Mouse (Mus musculus): ENCODE data around the gene Ankrd12.

Gene Ankrd12

DNA sequence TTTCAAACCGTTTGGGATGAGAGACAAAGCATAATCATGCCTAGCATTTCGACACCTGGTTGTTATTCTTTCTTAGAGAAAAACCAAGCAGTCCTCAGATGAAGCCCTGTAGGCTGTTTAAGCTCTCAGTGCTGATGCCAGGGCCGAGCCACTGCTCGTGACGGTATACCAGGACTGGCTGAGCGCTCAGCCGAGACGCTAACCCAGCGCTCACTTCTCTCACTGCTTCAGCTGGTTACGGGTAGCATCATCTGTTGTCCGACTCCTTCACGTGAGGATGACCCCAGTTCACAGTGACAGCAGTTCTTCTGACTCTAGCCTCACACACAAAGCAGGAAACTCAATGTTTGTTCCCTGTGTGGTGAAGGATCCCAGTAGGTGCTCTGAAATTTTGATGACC lies 136.7 kb downstream of the Ankrd12 start:
- Histone ChIP-seq H3K4me1 (replicated peaks; ENCODE audit: low read depth, low read length) (peaks cover 69% of the 10 kb centered on the region), H3K27me3 (ENCODE audit: insufficient read depth, low read length) (no peaks in the 10 kb centered on the region), H3K4me3 (replicated peaks; ENCODE audit: low read length) (no peak overlapping the region), H3K36me3 (ENCODE audit: insufficient read depth, low read length) (peaks cover 39% of the 10 kb centered on the region), H3K9me3 (ENCODE audit: low read length) (no peaks in the 10 kb centered on the region)
- no peak for TF ChIP-seq POU5F1 (IDR thresholded peaks at IDR 0.05; ENCODE audit: borderline replicate concordance, low read length)
- TF ChIP-seq NANOG (IDR thresholded peaks at IDR 0.05; ENCODE audit: borderline replicate concordance, low read length): no peak
- no peak for TF ChIP-seq CTCF (conservative IDR thresholded peaks at IDR 0.05; ENCODE audit: low read length)

DNA sequence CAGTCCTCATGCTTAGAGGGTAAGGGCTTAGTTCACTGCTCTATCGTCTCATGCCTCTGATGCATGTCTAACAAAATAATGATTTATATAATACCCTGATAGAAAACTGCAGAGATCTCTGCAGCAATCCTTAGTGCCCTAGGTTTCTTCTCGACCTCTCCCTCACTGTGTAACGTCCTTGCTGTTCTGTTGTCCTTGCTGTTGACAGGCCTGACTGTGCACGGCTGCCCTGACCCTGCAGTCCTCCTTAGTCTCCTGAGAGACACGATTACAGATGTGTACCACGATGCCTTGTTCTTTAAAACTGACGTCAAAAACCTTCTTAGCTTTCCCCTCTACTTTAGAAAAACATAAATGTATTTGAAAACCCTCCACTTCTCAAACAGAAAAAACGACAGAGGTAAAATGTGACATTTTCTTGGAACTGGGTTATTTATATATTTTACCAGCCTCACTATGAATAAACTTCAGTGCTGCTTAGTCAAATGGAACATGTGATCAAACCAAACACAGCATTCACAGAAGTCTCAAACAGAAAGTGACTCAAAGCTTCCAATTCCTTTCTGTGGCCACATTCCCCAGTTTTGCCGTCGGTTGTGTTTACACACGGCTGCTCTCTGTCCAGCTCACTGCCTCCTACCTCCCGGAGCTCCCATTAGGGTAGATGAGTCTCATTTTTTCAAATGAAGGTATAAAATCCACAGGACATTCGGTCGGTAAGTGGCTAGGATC lies 137.3 kb downstream of the Ankrd12 start:
- Histone ChIP-seq H3K27me3 (ENCODE audit: insufficient read depth, low read length) (no peaks in the 10 kb centered on the region), H3K4me3 (replicated peaks; ENCODE audit: low read length) (no peak overlapping the region), H3K36me3 (ENCODE audit: insufficient read depth, low read length) (peaks cover 38% of the 10 kb centered on the region), H3K4me1 (replicated peaks; ENCODE audit: low read depth, low read length) (peaks cover 69% of the 10 kb centered on the region), H3K9me3 (ENCODE audit: low read length) (no peaks in the 10 kb centered on the region)
- TF ChIP-seq POU5F1 (IDR thresholded peaks at IDR 0.05; ENCODE audit: borderline replicate concordance, low read length): no peak
- TF ChIP-seq NANOG (IDR thresholded peaks at IDR 0.05; ENCODE audit: borderline replicate concordance, low read length): no peak
- no peak for TF ChIP-seq CTCF (conservative IDR thresholded peaks at IDR 0.05; ENCODE audit: low read length)

DNA sequence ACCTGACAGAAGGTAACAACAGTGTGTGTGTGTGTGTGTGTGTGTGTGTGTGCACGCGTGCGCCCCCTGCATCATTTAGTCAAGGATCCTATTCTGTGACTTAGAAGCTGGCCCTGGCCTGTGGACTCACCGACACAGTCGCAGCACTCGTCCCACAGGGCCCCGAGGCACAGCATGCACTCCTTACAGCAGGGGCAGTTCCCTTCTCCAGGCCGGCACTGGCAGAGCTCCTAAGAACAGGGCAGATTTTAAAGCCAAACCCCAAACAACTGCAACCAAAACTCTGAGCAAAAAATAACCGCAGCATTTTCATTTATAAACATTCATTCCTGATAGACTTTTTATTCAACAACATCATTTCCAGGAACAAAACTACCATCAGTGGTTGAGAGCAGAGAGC lies 139.2 kb downstream of the Ankrd12 start:
- Histone ChIP-seq H3K36me3 (ENCODE audit: insufficient read depth, low read length) (peaks cover 48% of the 10 kb centered on the region), H3K4me3 (replicated peaks; ENCODE audit: low read length) (no peak overlapping the region), H3K9me3 (ENCODE audit: low read length) (no peaks in the 10 kb centered on the region), H3K4me1 (replicated peaks; ENCODE audit: low read depth, low read length) (peaks cover 66% of the 10 kb centered on the region), H3K27me3 (ENCODE audit: insufficient read depth, low read length) (no peaks in the 10 kb centered on the region)
- no peak for TF ChIP-seq POU5F1 (IDR thresholded peaks at IDR 0.05; ENCODE audit: borderline replicate concordance, low read length)
- no peak for TF ChIP-seq CTCF (conservative IDR thresholded peaks at IDR 0.05; ENCODE audit: low read length)
- TF ChIP-seq NANOG (IDR thresholded peaks at IDR 0.05; ENCODE audit: borderline replicate concordance, low read length): no peak

GRCm38 (mm10) chr17:65933741-65934140 lies 143.1 kb downstream of the Ankrd12 start:
- H3K36me3 ChIP-seq (ENCODE audit: insufficient read depth, low read length): peaks cover 60% of the 10 kb centered on the region
- no peaks in the 10 kb centered on the region for H3K9me3 ChIP-seq (ENCODE audit: low read length)
- no peaks in the 10 kb centered on the region for H3K27me3 ChIP-seq (ENCODE audit: insufficient read depth, low read length)
- peaks cover 52% of the 10 kb centered on the region for H3K4me1 ChIP-seq (replicated peaks; ENCODE audit: low read depth, low read length)
- TF ChIP-seq CTCF (conservative IDR thresholded peaks at IDR 0.05; ENCODE audit: low read length) (peak; percentile 97), NANOG (IDR thresholded peaks at IDR 0.05; ENCODE audit: borderline replicate concordance, low read length) (no peak)
- H3K4me3 ChIP-seq (replicated peaks; ENCODE audit: low read length): no peak overlapping the region

DNA sequence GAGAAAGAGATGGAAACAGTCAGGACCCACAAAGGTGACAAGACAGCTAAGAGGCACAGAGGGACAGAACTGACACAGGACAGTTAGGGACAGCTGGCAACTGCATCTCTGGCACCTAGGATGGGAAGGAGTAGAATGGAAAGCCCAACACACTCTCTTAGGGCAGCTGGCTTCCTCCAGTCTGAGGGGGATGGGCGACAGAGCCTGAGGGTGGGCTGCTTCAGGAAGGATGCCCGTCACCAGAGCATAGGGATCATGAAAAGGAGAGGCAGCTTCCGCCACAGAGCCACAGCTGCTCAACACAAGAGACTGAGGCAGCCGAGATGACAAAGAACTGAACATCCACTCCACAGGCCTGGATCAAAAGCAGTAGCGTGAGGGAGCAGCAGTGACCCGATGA lies 145.4 kb downstream of the Ankrd12 start:
- Histone ChIP-seq H3K27me3 (ENCODE audit: insufficient read depth, low read length) (no peaks in the 10 kb centered on the region), H3K4me1 (replicated peaks; ENCODE audit: low read depth, low read length) (peaks cover 33% of the 10 kb centered on the region), H3K36me3 (ENCODE audit: insufficient read depth, low read length) (peaks cover 66% of the 10 kb centered on the region), H3K9me3 (ENCODE audit: low read length) (no peaks in the 10 kb centered on the region), H3K4me3 (replicated peaks; ENCODE audit: low read length) (no peak overlapping the region)
- TF ChIP-seq POU5F1 (IDR thresholded peaks at IDR 0.05; ENCODE audit: borderline replicate concordance, low read length) (no peak), NANOG (IDR thresholded peaks at IDR 0.05; ENCODE audit: borderline replicate concordance, low read length) (no peak), CTCF (conservative IDR thresholded peaks at IDR 0.05; ENCODE audit: low read length) (no peak)

- no peaks in the 10 kb centered on the region for H3K27me3 ChIP-seq (ENCODE audit: insufficient read depth, low read length)
- no peaks in the 10 kb centered on the region for H3K9me3 ChIP-seq (ENCODE audit: low read length)
- TF ChIP-seq NANOG (IDR thresholded peaks at IDR 0.05; ENCODE audit: borderline replicate concordance, low read length) (no peak), POU5F1 (IDR thresholded peaks at IDR 0.05; ENCODE audit: borderline replicate concordance, low read length) (no peak), CTCF (conservative IDR thresholded peaks at IDR 0.05; ENCODE audit: low read length) (no peak)
- H3K36me3 ChIP-seq (ENCODE audit: insufficient read depth, low read length): peaks cover 67% of the 10 kb centered on the region
- no peak overlapping the region for H3K4me3 ChIP-seq (replicated peaks; ENCODE audit: low read length)
- peaks cover 27% of the 10 kb centered on the region for H3K4me1 ChIP-seq (replicated peaks; ENCODE audit: low read depth, low read length)
Measured at GRCm38 (mm10) chr17:65930960-65931359, 145.9 kb downstream of the Ankrd12 start.

DNA sequence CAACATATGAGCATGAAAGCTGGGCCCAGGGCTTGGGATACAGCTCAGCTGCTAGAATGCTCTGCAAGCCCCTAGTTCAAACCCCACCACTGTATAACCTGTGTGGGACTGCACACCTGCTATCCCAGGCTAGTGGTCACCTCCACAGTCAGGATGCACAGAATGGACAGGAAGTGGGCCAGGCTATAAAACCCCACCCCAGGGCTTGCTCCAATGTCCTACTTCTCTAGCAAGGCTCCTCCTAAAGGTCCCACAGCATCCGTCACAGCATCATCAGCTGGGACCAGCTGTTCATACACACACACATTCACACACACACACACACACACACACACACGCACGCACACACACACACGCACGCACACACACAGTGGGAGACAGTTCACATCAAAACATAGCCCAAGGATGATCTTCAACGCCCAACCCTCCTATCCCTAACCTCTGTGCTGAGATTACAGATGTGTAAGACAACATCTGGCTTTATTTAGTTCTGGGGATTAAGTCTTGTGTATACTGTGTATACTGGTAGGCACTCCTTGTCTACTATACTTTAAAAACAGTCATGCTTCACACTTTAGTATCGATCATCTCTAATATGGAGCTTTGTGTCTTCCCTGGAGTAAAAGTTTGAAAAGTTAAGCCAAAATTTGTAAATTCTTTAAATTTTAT lies 146.6 kb downstream of the Ankrd12 start:
- H3K4me3 ChIP-seq (replicated peaks; ENCODE audit: low read length): no peak overlapping the region
- no peaks in the 10 kb centered on the region for H3K27me3 ChIP-seq (ENCODE audit: insufficient read depth, low read length)
- no peak for TF ChIP-seq POU5F1 (IDR thresholded peaks at IDR 0.05; ENCODE audit: borderline replicate concordance, low read length)
- TF ChIP-seq NANOG (IDR thresholded peaks at IDR 0.05; ENCODE audit: borderline replicate concordance, low read length): no peak
- TF ChIP-seq CTCF (conservative IDR thresholded peaks at IDR 0.05; ENCODE audit: low read length): no peak
- H3K4me1 ChIP-seq (replicated peaks; ENCODE audit: low read depth, low read length): peaks cover 26% of the 10 kb centered on the region
- peaks cover 72% of the 10 kb centered on the region for H3K36me3 ChIP-seq (ENCODE audit: insufficient read depth, low read length)
- H3K9me3 ChIP-seq (ENCODE audit: low read length): no peaks in the 10 kb centered on the region

DNA sequence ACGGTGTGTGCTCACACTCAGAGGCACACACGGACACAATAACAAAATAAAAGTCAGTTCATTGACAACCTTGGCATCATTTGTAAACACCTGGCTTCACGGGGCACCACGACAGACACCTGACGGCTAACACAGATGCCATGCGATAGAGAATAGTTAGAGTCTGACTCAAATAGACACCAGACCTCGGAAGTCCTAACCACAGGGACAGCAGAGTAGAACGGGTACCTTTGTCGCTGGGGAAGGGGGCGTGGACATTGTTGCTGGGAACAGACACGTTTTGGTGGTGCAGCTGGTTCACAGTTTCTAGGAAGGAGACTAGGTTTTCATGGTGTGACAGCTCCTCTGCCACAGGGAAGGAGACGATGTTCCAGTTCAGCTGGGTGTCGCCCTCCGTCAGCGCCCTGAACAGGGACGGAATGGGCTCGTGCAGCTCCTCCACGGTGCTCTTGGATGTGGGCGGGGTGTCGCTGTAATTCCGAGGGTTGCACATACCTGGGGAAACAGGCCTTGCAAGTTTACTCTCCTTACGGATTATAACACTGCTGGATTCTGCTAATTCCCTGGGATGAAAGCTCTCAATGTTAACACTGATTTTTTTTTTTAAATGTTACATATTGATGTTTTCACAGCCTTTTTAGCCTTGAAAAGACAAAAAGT lies 147.4 kb downstream of the Ankrd12 start:
- H3K4me1 ChIP-seq (replicated peaks; ENCODE audit: low read depth, low read length): peaks cover 26% of the 10 kb centered on the region
- H3K4me3 ChIP-seq (replicated peaks; ENCODE audit: low read length): no peak overlapping the region
- H3K9me3 ChIP-seq (ENCODE audit: low read length): no peaks in the 10 kb centered on the region
- no peak for TF ChIP-seq CTCF (conservative IDR thresholded peaks at IDR 0.05; ENCODE audit: low read length)
- no peak for TF ChIP-seq NANOG (IDR thresholded peaks at IDR 0.05; ENCODE audit: borderline replicate concordance, low read length)
- no peak for TF ChIP-seq POU5F1 (IDR thresholded peaks at IDR 0.05; ENCODE audit: borderline replicate concordance, low read length)
- H3K27me3 ChIP-seq (ENCODE audit: insufficient read depth, low read length): no peaks in the 10 kb centered on the region
- peaks cover 75% of the 10 kb centered on the region for H3K36me3 ChIP-seq (ENCODE audit: insufficient read depth, low read length)

Measured in E14TG2a.4 (cell line).